Comparison of ENCODE assay signal across 27 mouse cellular contexts in genomic region chr8:13174811-13175210, GRCm38 (mm10). TPM values are rescaled to one million over a fixed set of nuclear protein-coding genes. Genes with fewer than 3 reads are reported as not detected.
DNase-seq lines count a peak whose midpoint lies in the region; ATAC-seq and TF ChIP-seq lines count a peak whose summit lies in the region.
"Had no signal": no experiment of that assay in that cellular context is flagged by ENCODE, and none has a peak within 500 bp of the region (broad histone marks: within the 10 kb centered on the region; RNA-seq: fewer than 3 reads in every experiment).

No protein-coding gene starts in this region.

- WGBS in kidney, embryonic 16.5 days = 89% methylated on average over 4 of the region's 4 CpGs

- H3ac ChIP-seq in myocyte (ENCODE audit: control insufficient read depth, insufficient read length) = no peak overlapping the region

- H3K4me1 ChIP-seq in kidney, embryonic 16.5 days (ENCODE audit: insufficient read depth, low read length) = no peaks in the 10 kb centered on the region
- H3K4me1 ChIP-seq: forebrain, embryonic 10.5 days; forebrain, embryonic 13.5 days had no signal

- DNase-seq in kidney, adult 11 months = peak; percentile 47
- DNase-seq in kidney, postnatal 10 days = no peak
- DNase-seq in kidney, adult 9 months = peak; percentile 73
- peak; percentile 47 to 78 for DNase-seq in kidney, postnatal 25 days
- DNase-seq in ovary, postnatal 14 days (ENCODE audit: low spot score) = no peak
- DNase-seq: adrenal gland, postnatal 10 days; adrenal gland, postnatal 36 days; B cell, adult 2 months; cerebellum, adult 18-20 months; cerebellum, adult 9-10 months; cerebellum, postnatal 14 days; gastrocnemius, adult 2 months; gastrocnemius, postnatal 14 days; heart, adult 18-20 months; heart, postnatal 14 days; heart, postnatal 4 days had no signal

- no peak overlapping the region for H3K27ac ChIP-seq in kidney, embryonic 16.5 days (ENCODE audit: low read length)
- H3K27ac ChIP-seq: forebrain, embryonic 10.5 days; forebrain, embryonic 13.5 days; gastrocnemius, adult 2 months; heart, embryonic 15.5 days; hindbrain, embryonic 14.5 days had no signal

- TF ChIP-seq POLR2A in myocyte (IDR thresholded peaks at IDR 0.05; ENCODE audit: insufficient read length, low read depth) = peak; percentile 23

- H3K9me3 ChIP-seq in kidney, embryonic 16.5 days (ENCODE audit: low read length) = no peaks in the 10 kb centered on the region
- H3K9me3 ChIP-seq: forebrain, embryonic 10.5 days; forebrain, embryonic 13.5 days; G1E; heart, embryonic 12.5 days; heart, embryonic 15.5 days had no signal

- H3K27me3 ChIP-seq in kidney, embryonic 16.5 days (ENCODE audit: insufficient read depth, low read length) = no peaks in the 10 kb centered on the region
- H3K27me3 ChIP-seq in myocyte (ENCODE audit: control insufficient read depth, insufficient read depth, insufficient read length) = no peaks in the 10 kb centered on the region
- H3K27me3 ChIP-seq: CH12.LX; forebrain, embryonic 13.5 days; heart, embryonic 12.5 days; heart, embryonic 15.5 days; Patski had no signal

- ATAC-seq in kidney, embryonic 16.5 days (ENCODE audit: low FRiP score, low TSS enrichment) = no peak
- ATAC-seq: forebrain, embryonic 13.5 days; forebrain, embryonic 16.5 days; Patski had no signal

- H3K36me3 ChIP-seq in kidney, embryonic 16.5 days (ENCODE audit: insufficient read depth, low read length) = peaks cover 53% of the 10 kb centered on the region
- peaks cover 66% of the 10 kb centered on the region for H3K36me3 ChIP-seq in myocyte (ENCODE audit: control insufficient read depth, insufficient read depth)

- no peak overlapping the region for H3K4me2 ChIP-seq in kidney, embryonic 16.5 days (replicated peaks; ENCODE audit: low read depth, low read length)
- H3K4me2 ChIP-seq in myocyte (ENCODE audit: low read depth) = no peak overlapping the region
- H3K4me2 ChIP-seq: forebrain, embryonic 13.5 days; heart, embryonic 12.5 days; heart, embryonic 15.5 days; hindbrain, embryonic 14.5 days had no signal

- H3K9ac ChIP-seq in kidney, embryonic 16.5 days (replicated peaks; ENCODE audit: low read length) = no peak overlapping the region
- H3K9ac ChIP-seq: forebrain, embryonic 13.5 days; heart, embryonic 12.5 days; heart, embryonic 15.5 days; hindbrain, embryonic 14.5 days had no signal

- H3K79me2 ChIP-seq in myocyte (ENCODE audit: control insufficient read depth, insufficient read depth) = peaks cover 2% of the 10 kb centered on the region

- H3K4me3 ChIP-seq in kidney, embryonic 16.5 days (ENCODE audit: low read length) = no peak overlapping the region
- no peak overlapping the region for H3K4me3 ChIP-seq in myocyte
- H3K4me3 ChIP-seq: forebrain, embryonic 10.5 days; forebrain, embryonic 13.5 days; gastrocnemius, adult 2 months; heart, embryonic 12.5 days; heart, embryonic 15.5 days had no signal

TF ChIP-seq in myocyte, 11 proteins besides CTCF, POLR2A, EP300 and RAD21:
- TF ChIP-seq POLR2AphosphoS2 (IDR thresholded peaks at IDR 0.05; ENCODE audit: insufficient read length, low read depth) (peak; percentile 87), MYOG (IDR thresholded peaks at IDR 0.05; ENCODE audit: control insufficient read depth in 1 of 3, insufficient read depth in 1 of 3, insufficient read length in 2 of 3, low read depth in 2 of 3) (no peak)

RNA-seq across cellular contexts. Expression of gene Lamp1, which starts 15.8 kb away (rescaled TPM):
- 308 and 374 TPM in 2 replicates for polyA plus RNA-seq in kidney, embryonic 16.5 days (2015; fragmentation: Nextera tagmentation; extraction: Ambion mirVana)
- 531 TPM for polyA plus RNA-seq in myocyte (2012; fragmentation: generic; extraction: Trizol)

RNA-seq across cellular contexts. Expression of gene Grtp1, which starts 25.6 kb away (rescaled TPM):
- 22.5 and 23.6 TPM in 2 replicates for polyA plus RNA-seq in kidney, embryonic 16.5 days (2015; fragmentation: Nextera tagmentation; extraction: Ambion mirVana)
- polyA plus RNA-seq in myocyte (2012; fragmentation: generic; extraction: Trizol) = 34.4 TPM

Comparison
In these comparisons a context has a peak if more than half of its experiments do, and no peak if none do; other contexts are left out.
1. DNase-seq: peak in kidney, adult 11 months (single experiment), kidney, adult 9 months (single experiment) and kidney, postnatal 25 days (2 of 2); none in kidney, postnatal 10 days (single experiment) and ovary, postnatal 14 days (single experiment).